Mouse (Mus musculus): ENCODE measurements at regions not wholly inside any gene's neighbourhood (a gene's known extent, or its start where the extent isn't known, plus 50 kb on each side); places are given as distances from the start of the nearest gene placed in this dataset.

GRCm38 (mm10) chr4:69197577-69197976 is 243.4 kb upstream of the Brinp1 start:
- intact Hi-C loops (cut with DNase I): loop anchor here (5.0 to 10.0 kb wide), 3 partner anchors 243 to 1160 kb away; partner anchors contain the start of gene Brinp1
- DNase-seq (ENCODE audit: low spot score in 2 of 2): no peak

GRCm38 (mm10) chr4:69196094-69196493 is 241.9 kb upstream of the Brinp1 start:
- DNase-seq (ENCODE audit: low spot score in 2 of 2): no peak
- intact Hi-C loops (cut with DNase I): loop anchor here (5.0 to 10.0 kb wide), 3 partner anchors 241 to 1161 kb away; partner anchors contain the start of gene Brinp1

- DNase-seq (ENCODE audit: low spot score in 2 of 2): peak; percentile 79 to 82
- intact Hi-C loops (cut with DNase I): loop anchor here (5.0 to 10.0 kb wide), 3 partner anchors 241 to 1162 kb away; partner anchors contain the start of gene Brinp1
Observed at GRCm38 (mm10) chr4:69195645-69196044, 241.4 kb upstream of the Brinp1 start.
